Mouse (Mus musculus) MEL (cell line): Measurements from ENCODE around the gene Ndufaf7. TPM values are rescaled to one million over a fixed set of nuclear protein-coding genes. Genes with fewer than 3 reads are reported as not detected.

ENCODE experiments used
- DNase-seq: peaks from one replicate; pipeline ENCODE4 v3.0.0; 2011; ENCODE audit warnings: low read depth, low spot score
- H3K27ac ChIP-seq: 2 replicates; pipeline ENCODE4 v1.5.1; 2012; ENCODE audit warnings: low read depth, mild to moderate bottlenecking, control low read depth, low read length, moderate library complexity; ENCODE audit not compliant: control insufficient read depth
- H3K27me3 ChIP-seq, 2 experiments: fragments of 150-350 bp in 1 of 2; sonication (generic) in 1 of 2; 2 replicates each; pipeline ENCODE4 v1.6.1; 2012; ENCODE audit warnings: low read length in 2 of 2, mild to moderate bottlenecking in 2 of 2, improper control_type of control experiment in 1 of 2, moderate library complexity in 1 of 2; ENCODE audit not compliant: insufficient read depth in 2 of 2, control insufficient read depth in 1 of 2
- H3K36me3 ChIP-seq, 2 experiments: 2 replicates each; pipeline ENCODE4 v1.6.1; 2012 to 2014; ENCODE audit warnings: low read length in 2 of 2, improper control_type of control experiment in 1 of 2, inconsistent platforms in 1 of 2, mild to moderate bottlenecking in 1 of 2; ENCODE audit not compliant: insufficient read depth in 2 of 2, control insufficient read depth in 1 of 2
- H3K4me1 ChIP-seq, 2 experiments: fragments of 150-350 bp in 1 of 2; sonication (generic) in 1 of 2; 2 replicates each; pipeline ENCODE4 v1.6.1; 2012; ENCODE audit warnings: low read length in 2 of 2, improper control_type of control experiment in 1 of 2, mild to moderate bottlenecking in 1 of 2; ENCODE audit not compliant: insufficient read depth in 2 of 2, control insufficient read depth in 1 of 2
- H3K4me3 ChIP-seq, 2 experiments: fragments of 150-350 bp in 1 of 2; sonication (generic) in 1 of 2; 2 replicates each; pipeline ENCODE4 v1.5.1; 2012; ENCODE audit warnings: low read depth in 2 of 2, low read length in 2 of 2, mild to moderate bottlenecking in 2 of 2, moderate library complexity in 2 of 2, control low read depth in 1 of 2, improper control_type of control experiment in 1 of 2; ENCODE audit not compliant: control insufficient read depth in 1 of 2, insufficient read depth in 1 of 2
- H3K79me2 ChIP-seq: 2 replicates; pipeline ENCODE4 v1.6.1; 2012; ENCODE audit warnings: mild to moderate bottlenecking, low read length, moderate library complexity; ENCODE audit not compliant: control insufficient read depth, poor library complexity, insufficient read depth
- H3K9ac ChIP-seq: 2 replicates; pipeline ENCODE4 v1.6.1; 2012; ENCODE audit warnings: low read depth, mild to moderate bottlenecking, control low read depth, low read length, moderate library complexity; ENCODE audit not compliant: control insufficient read depth, poor library complexity, severe bottlenecking
- H3K9me3 ChIP-seq: fragments of 150-350 bp; sonication (generic); replicated peaks from 2 replicates; pipeline ENCODE4 v1.6.1; 2012; ENCODE audit warnings: mild to moderate bottlenecking, low read length, improper control_type of control experiment, moderate library complexity; ENCODE audit not compliant: insufficient read depth
- CHD2 ChIP-seq: IDR thresholded peaks from 2 replicates; pipeline ENCODE4 v1.6.1; 2011; ENCODE audit warnings: low read length, improper control_type of control experiment
- CTCF ChIP-seq, 3 experiments: IDR thresholded peaks in 2 of 3; conservative IDR thresholded peaks in 1 of 3; 2 replicates each; pipeline ENCODE4 v1.5.1; 2011 to 2012; ENCODE audit warnings: low read length in 3 of 3, low read depth in 2 of 3, mild to moderate bottlenecking in 2 of 3, improper control_type of control experiment in 1 of 3, inconsistent platforms in 1 of 3, mixed read lengths in 1 of 3, moderate library complexity in 1 of 3; ENCODE audit not compliant: control insufficient read depth in 1 of 3, insufficient read depth in 1 of 3, poor library complexity in 1 of 3, severe bottlenecking in 1 of 3
- ELF1 ChIP-seq: IDR thresholded peaks from 2 replicates; pipeline ENCODE4 v1.6.1; 2014; ENCODE audit warnings: low read depth, mild to moderate bottlenecking, inconsistent platforms, low read length, improper control_type of control experiment, moderate library complexity
- ETS1 ChIP-seq: IDR thresholded peaks from 2 replicates; pipeline ENCODE4 v1.6.1; 2012; ENCODE audit warnings: low read depth, mild to moderate bottlenecking, inconsistent platforms, low read length, improper control_type of control experiment, moderate library complexity
- GABPA ChIP-seq: IDR thresholded peaks from 2 replicates; pipeline ENCODE4 v1.6.1; 2012; ENCODE audit warnings: low read depth, mild to moderate bottlenecking, inconsistent platforms, low read length, improper control_type of control experiment, moderate library complexity
- HCFC1 ChIP-seq: IDR thresholded peaks from 2 replicates; pipeline ENCODE4 v1.6.1; 2012; ENCODE audit warnings: low read depth, mild to moderate bottlenecking, inconsistent platforms, low read length, improper control_type of control experiment, moderate library complexity
- JUND ChIP-seq: IDR thresholded peaks from 2 replicates; pipeline ENCODE4 v1.6.1; 2011; ENCODE audit warnings: low read depth, mild to moderate bottlenecking, improper control_type of control experiment, low read length
- KAT2A ChIP-seq: conservative IDR thresholded peaks from 2 replicates; pipeline ENCODE4 v1.6.1; 2012; ENCODE audit warnings: low read depth, low read length, improper control_type of control experiment, inconsistent platforms
- MEF2A ChIP-seq: IDR thresholded peaks from 2 replicates; pipeline ENCODE4 v1.6.1; 2014; ENCODE audit warnings: low read depth, mild to moderate bottlenecking, inconsistent platforms, low read length, improper control_type of control experiment; ENCODE audit not compliant: poor library complexity, insufficient replicate concordance, severe bottlenecking; ENCODE audit errors: extremely low read depth
- MXI1 ChIP-seq: IDR thresholded peaks from 2 replicates; pipeline ENCODE4 v1.6.1; 2011; ENCODE audit warnings: mild to moderate bottlenecking, low read depth, low read length, improper control_type of control experiment
- MYB ChIP-seq: IDR thresholded peaks from 2 replicates; pipeline ENCODE4 v1.6.1; 2011; ENCODE audit warnings: mild to moderate bottlenecking, low read depth, low read length, improper control_type of control experiment
- MYC ChIP-seq: IDR thresholded peaks from 2 replicates; pipeline ENCODE4 v1.6.1; 2011; ENCODE audit warnings: low read depth, mild to moderate bottlenecking, low read length, improper control_type of control experiment, moderate library complexity
- NRF1 ChIP-seq: IDR thresholded peaks from 2 replicates; pipeline ENCODE4 v1.6.1; 2014; ENCODE audit warnings: low read depth, mild to moderate bottlenecking, inconsistent platforms, low read length, improper control_type of control experiment, moderate library complexity; ENCODE audit not compliant: poor library complexity, insufficient read depth, severe bottlenecking
- TBP ChIP-seq: IDR thresholded peaks from 2 replicates; pipeline ENCODE4 v1.8.0; 2011; ENCODE audit warnings: low read depth, low read length, improper control_type of control experiment
- USF1 ChIP-seq: IDR thresholded peaks from 2 replicates; pipeline ENCODE4 v1.6.1; 2014; ENCODE audit warnings: low read depth, mild to moderate bottlenecking, inconsistent platforms, low read length, improper control_type of control experiment, moderate library complexity
- USF2 ChIP-seq, 2 experiments: IDR thresholded peaks; 2 replicates each; pipeline ENCODE4 v1.6.1; 2011 to 2012; ENCODE audit warnings: improper control_type of control experiment in 2 of 2, low read length in 2 of 2, borderline replicate concordance in 1 of 2, inconsistent platforms in 1 of 2, low read depth in 1 of 2, mild to moderate bottlenecking in 1 of 2; ENCODE audit not compliant: insufficient read depth in 1 of 2
- ZKSCAN1 ChIP-seq: IDR thresholded peaks from 2 replicates; pipeline ENCODE4 v1.6.1; 2012; ENCODE audit warnings: low read depth, mild to moderate bottlenecking, inconsistent platforms, low read length, improper control_type of control experiment, moderate library complexity
- polyA plus RNA-seq, 2 experiments: library from polyadenylated mRNA; stranded (reverse) in 1 of 2; unstranded in 1 of 2; fragments of >175 nt in 1 of 2; fragments of >200 nt in 1 of 2; gene quantifications; 2 replicates each; pipeline versions ENCODE4 v1.2.1 to v1.2.4; 2012; ENCODE audit warnings: low replicate concordance in 2 of 2, low read depth in 1 of 2; ENCODE audit not compliant: insufficient read length in 2 of 2, insufficient read depth in 1 of 2, missing spikeins in 1 of 2
- total RNA-seq: library from RNA; depleted of rRNA; stranded (reverse); fragments of 300-350 nt; gene quantifications from 2 replicates; pipeline ENCODE4 v1.2.3, GENCODE M21; 2012

Gene Ndufaf7
- total and polyA plus RNA-seq, 3 experiments, result 22.6 to 29.3 TPM; not detected in 1

- TF ChIP-seq NRF1 (no peak), ETS1 (no peak), CTCF (IDR thresholded peaks at IDR 0.05 in 2 of 3, conservative IDR thresholded peaks at IDR 0.05 in 1 of 3; ENCODE audit: control insufficient read depth in 1 of 3, insufficient read depth in 1 of 3, low read depth in 2 of 3, low read length in 3 of 3, poor library complexity in 1 of 3, severe bottlenecking in 1 of 3) (no peak), USF1 (no peak), JUND (no peak), CHD2 (no peak), KAT2A (no peak)
These were observed 46.8 kb downstream of the Ndufaf7 start for GRCm38 (mm10) chr17:78983736-78984135.

GRCm38 (mm10) chr17:78989015-78989414, 52.1 kb downstream of the Ndufaf7 start:
- Histone ChIP-seq H3K9me3 (no peaks in the 10 kb centered on the region), H3K27me3 (peaks cover 0 to 1% of the 10 kb centered on the region in 2 experiments; a peak in 1 of 4 replicates), H3K4me3 (no peak overlapping the region), H3K79me2 (no peaks in the 10 kb centered on the region), H3K4me1 (no peaks in the 10 kb centered on the region), H3K27ac (no peak overlapping the region), H3K36me3 (0 out of 4 replicates have a peak, but pooled peaks cover 0 to 2% of the 10 kb centered on the region in 2 experiments), H3K9ac (no peak overlapping the region)
- DNase-seq, result no peak
- TF ChIP-seq USF1, result no peak
- TF ChIP-seq ZKSCAN1, result no peak
- no peak for TF ChIP-seq MYC
- TF ChIP-seq MXI1, result no peak
- TF ChIP-seq ELF1, result no peak
- TF ChIP-seq USF2 (IDR thresholded peaks at IDR 0.05; ENCODE audit: borderline replicate concordance in 1 of 2, insufficient read depth in 1 of 2, low read depth in 1 of 2, low read length in 2 of 2), result no peak
- no peak for TF ChIP-seq HCFC1
- TF ChIP-seq TBP, result no peak
- no peak for TF ChIP-seq GABPA
- no peak for TF ChIP-seq MYB
- TF ChIP-seq MEF2A, result no peak

More at GRCm38 (mm10) chr17:78983736-78984135, 46.8 kb downstream of the Ndufaf7 start:
- no peaks in the 10 kb centered on the region for H3K4me1 ChIP-seq
- H3K4me3 ChIP-seq, result no peak overlapping the region
- H3K27ac ChIP-seq, result no peak overlapping the region
- no peaks in the 10 kb centered on the region for H3K79me2 ChIP-seq
- H3K27me3 ChIP-seq, result no peaks in the 10 kb centered on the region
- no peak overlapping the region for H3K9ac ChIP-seq
- 0 out of 4 replicates have a peak, but pooled peaks cover 0 to 2% of the 10 kb centered on the region in 2 experiments for H3K36me3 ChIP-seq
- H3K9me3 ChIP-seq, result no peaks in the 10 kb centered on the region
- no peak for DNase-seq
